Mouse (Mus musculus) bone marrow, adult 2 months (tissue): ENCODE data around the gene Acbd4. TPM values are rescaled to one million over a fixed set of nuclear protein-coding genes. Genes with fewer than 3 reads are reported as not detected.

Source experiments
- H3K27ac ChIP-seq: fragments of 200-500 bp; 2 replicates; pipeline ENCODE4 v1.5.1; 2012; ENCODE audit warnings: low read depth, mild to moderate bottlenecking, control low read depth, inconsistent platforms, low read length; ENCODE audit not compliant: control insufficient read depth, poor library complexity, insufficient read depth
- H3K4me1 ChIP-seq: fragments of 200-500 bp; 2 replicates; pipeline ENCODE4 v1.6.1; 2011; ENCODE audit warnings: low read length; ENCODE audit not compliant: control insufficient read depth, insufficient read depth
- H3K4me3 ChIP-seq: fragments of 200-500 bp; replicated peaks from 2 replicates; pipeline ENCODE3; 2011; ENCODE audit warnings: mild to moderate bottlenecking, low read depth, low read length, control low read depth; ENCODE audit not compliant: control insufficient read depth
- CTCF ChIP-seq: fragments of 200-500 bp; IDR thresholded peaks from 2 replicates; pipeline ENCODE4 v1.5.1; 2011; ENCODE audit warnings: low read length, control low read depth; ENCODE audit not compliant: control insufficient read depth, insufficient read depth
- POLR2A ChIP-seq: fragments of 200-500 bp; IDR thresholded peaks from 2 replicates; pipeline ENCODE4 v1.6.1; 2011; ENCODE audit warnings: low read depth, mild to moderate bottlenecking, control low read depth, low read length, borderline replicate concordance; ENCODE audit not compliant: control insufficient read depth
- WGBS: fragments of 180-500 bp; shearing (Covaris S2); methylation state at CpG from one replicate; pipeline ENCODE4 v1.1.7; 2018; 5-methylcytosine and 5-hydroxymethylcytosine counted together
- polyA plus RNA-seq: library from polyadenylated mRNA; stranded (reverse); fragments of >200 nt; gene quantifications from 2 replicates; pipeline ENCODE4 v1.2.4, GENCODE M21; 2011; ENCODE audit warnings: low replicate concordance; ENCODE audit not compliant: missing spikeins, insufficient read depth, insufficient read length

The Acbd4 gene
- polyA plus RNA-seq, 1 experiment = 34.1 TPM

DNA sequence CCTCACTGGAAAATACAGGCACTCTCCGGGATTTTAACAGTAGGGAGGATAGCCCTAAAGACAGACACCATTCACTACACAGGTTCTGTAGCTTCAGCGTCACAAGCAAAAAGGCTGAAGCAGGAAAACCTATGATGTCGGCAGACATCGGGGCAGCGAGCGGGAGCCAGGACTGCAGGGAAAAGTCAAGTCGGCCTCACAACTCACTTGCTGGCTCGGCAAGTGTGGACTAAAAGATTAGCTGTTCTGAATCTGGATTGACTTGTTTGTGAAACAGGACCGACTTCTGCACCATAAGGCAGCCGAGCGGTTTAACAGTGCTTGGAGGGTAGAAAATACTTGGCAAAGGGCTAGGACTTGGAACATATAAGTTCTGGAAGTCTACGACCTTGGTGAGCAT, 11.5 kb downstream of the Acbd4 start:
- TF ChIP-seq POLR2A = no peak
- TF ChIP-seq CTCF = no peak
- Histone ChIP-seq H3K4me3 (no peak overlapping the region), H3K27ac (no peak overlapping the region), H3K4me1 (no peaks in the 10 kb centered on the region; the same call in 1 of the 2 replicates)
- WGBS = 85% methylated on average over 12 of the region's 12 CpGs

DNA sequence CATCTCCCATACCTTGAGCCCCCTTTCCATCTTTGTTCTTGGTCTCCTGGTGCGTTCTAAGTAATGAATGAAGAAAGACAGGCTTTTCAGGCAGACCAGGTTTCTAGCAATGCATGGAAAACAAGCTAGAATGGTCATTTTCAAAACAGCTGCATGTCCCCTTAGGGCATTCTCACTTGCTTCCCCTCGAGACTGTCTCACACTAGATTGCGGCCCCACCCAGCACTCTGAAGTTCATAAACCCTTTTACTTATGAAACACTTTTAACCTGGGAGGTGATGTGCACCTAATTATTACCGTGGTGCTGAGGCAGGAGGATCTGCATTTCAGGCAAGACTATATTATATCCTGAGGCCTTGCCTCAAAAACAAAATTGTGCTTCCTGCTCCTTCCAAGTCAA, 12.3 kb downstream of the Acbd4 start:
- no peaks in the 10 kb centered on the region; the same call in 1 of the 2 replicates for H3K4me1 ChIP-seq
- 81% methylated on average over 4 of the region's 4 CpGs for WGBS
- no peak overlapping the region for H3K4me3 ChIP-seq
- TF ChIP-seq CTCF (no peak), POLR2A (no peak)
- H3K27ac ChIP-seq = no peak overlapping the region

DNA sequence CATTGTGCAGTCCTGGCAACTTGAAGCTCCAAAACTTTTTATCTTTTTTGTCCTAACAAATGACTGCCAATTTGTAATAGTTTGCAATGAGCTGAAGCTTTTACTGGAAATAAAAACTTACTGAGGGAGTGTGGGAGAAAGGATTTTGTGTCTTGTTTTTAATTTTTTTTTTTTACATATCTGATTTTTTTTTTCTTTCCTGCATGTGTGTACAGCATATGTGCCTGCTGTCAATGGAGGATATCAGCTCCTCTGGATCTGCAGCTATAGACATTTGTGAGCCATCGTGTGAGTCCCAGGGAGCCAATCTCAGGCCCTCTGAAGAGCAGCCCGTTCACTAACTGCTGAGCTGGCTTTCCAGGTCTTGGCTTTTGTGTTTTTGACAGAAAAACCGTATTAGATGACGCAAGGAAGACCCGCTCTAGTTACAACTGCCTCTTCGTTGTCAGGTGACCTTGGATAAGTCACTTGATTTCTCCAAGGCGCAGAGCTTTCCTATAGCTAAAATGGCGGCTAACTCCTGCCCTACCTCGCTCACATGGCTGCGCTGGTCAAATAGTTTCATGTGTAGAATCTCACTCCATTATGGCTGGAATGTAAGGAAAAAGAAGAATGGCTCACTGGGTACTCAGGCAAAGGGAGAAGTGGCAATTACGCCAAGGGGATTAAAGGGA, 12.9 kb downstream of the Acbd4 start:
- WGBS = 80% methylated on average over 11 of the region's 11 CpGs
- H3K4me3 ChIP-seq = peak overlapping the region; percentile 74
- H3K27ac ChIP-seq = peak overlapping the region; percentile 94
- no peaks in the 10 kb centered on the region; the same call in 1 of the 2 replicates for H3K4me1 ChIP-seq
- TF ChIP-seq CTCF = no peak
- TF ChIP-seq POLR2A = no peak

DNA sequence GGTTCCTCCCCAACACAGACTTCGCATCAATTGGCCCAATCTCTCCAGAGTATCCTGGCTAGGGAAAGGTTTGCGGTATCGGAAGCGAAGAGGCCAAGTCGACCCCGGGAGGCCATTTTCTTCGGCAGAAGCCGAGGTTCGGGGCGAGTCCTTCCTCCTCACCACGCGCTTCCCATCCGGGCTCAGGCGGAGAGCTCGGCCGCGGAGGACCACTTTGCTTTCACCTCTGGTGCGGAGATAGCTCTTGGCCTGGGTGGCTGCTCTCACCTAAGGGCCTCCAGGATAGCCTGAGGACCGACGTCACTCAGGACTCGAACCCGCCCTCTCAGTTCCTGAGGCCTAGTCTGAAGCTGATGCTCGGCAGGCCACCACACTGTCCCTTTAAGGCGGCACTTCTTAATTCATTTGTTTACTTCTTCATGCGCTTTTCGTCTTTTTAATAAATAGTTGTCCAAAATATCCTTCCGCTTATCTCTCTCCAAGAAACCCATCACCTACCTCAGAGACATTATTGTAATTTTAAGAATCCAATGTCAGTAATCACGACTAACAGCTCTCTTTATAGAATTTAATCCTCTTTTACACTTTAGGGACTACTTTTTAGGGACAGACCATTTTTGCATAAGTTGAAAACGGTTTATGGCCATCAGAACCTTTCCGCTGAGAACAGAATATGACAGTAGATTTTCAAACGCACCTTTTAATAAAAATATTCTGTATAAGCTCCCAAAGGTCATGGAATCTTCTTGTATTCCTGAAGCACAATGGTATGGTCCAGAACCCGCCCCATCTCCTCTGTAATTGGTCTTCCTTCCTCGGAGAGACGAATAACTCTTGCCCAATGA, 13.9 kb downstream of the Acbd4 start:
- under 1% methylated on average over 34 of the region's 34 CpGs for WGBS
- H3K4me3 ChIP-seq = peak overlapping the region; percentile 74

DNA sequence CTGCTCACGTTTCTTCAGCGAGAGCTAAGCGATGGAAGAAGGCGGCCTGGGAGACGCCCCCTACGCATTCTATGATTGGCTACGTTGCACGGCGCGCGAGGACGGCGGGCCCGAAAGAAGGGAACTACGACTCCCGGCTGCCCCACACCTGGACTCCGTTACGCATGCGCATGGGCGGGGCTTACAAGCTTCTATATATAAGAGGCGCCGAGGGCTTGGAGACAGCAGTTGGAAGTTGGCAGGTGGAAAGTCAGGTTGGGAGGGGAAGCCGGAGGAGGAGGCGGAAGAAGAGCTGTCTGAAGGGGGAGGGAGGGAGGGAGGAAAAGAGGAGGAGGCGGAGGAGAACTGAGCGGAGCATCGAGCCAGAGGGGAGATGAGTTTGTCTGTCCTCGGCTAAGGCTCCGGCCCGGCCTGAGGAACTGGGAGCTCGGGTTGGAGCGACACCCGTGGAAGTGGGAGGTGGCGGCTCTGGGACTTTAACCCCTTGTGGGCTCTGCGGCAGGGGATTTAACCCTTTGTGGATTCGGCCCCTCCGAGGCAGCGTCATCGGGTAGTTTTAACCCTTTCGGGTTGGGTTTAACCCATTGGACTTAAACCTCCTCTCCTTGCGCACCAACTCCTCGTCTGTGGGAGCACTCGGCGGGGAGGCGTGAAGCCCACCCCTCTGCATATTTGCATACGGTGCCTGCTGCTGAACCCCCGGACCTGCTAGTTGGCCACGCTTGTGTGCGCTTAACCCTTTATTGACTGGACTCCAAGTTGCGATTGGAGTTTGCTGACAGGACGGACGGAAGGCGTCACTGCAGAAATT, 14.7 kb downstream of the Acbd4 start, which contains the start of gene Hexim1:
Gene Hexim1 (plus strand): TSS at position 224 of the 811 bp plus-strand sequence.
- WGBS = under 1% methylated on average over 53 of the region's 53 CpGs
- Histone ChIP-seq H3K27ac (peak within 1 kb of the TSS; percentile 94), H3K4me1 (no peaks in the 10 kb centered on the region; the same call in 1 of the 2 replicates), H3K4me3 (peak within 1 kb of the TSS; percentile 90)
- peak; percentile 98 for TF ChIP-seq POLR2A
- TF ChIP-seq CTCF = no peak

More for the DNA sequence above, 13.9 kb downstream of the Acbd4 start:
- H3K27ac ChIP-seq = peak overlapping the region; percentile 94
- no peaks in the 10 kb centered on the region; the same call in 1 of the 2 replicates for H3K4me1 ChIP-seq
- TF ChIP-seq POLR2A (peak; percentile 85), CTCF (no peak)

DNA sequence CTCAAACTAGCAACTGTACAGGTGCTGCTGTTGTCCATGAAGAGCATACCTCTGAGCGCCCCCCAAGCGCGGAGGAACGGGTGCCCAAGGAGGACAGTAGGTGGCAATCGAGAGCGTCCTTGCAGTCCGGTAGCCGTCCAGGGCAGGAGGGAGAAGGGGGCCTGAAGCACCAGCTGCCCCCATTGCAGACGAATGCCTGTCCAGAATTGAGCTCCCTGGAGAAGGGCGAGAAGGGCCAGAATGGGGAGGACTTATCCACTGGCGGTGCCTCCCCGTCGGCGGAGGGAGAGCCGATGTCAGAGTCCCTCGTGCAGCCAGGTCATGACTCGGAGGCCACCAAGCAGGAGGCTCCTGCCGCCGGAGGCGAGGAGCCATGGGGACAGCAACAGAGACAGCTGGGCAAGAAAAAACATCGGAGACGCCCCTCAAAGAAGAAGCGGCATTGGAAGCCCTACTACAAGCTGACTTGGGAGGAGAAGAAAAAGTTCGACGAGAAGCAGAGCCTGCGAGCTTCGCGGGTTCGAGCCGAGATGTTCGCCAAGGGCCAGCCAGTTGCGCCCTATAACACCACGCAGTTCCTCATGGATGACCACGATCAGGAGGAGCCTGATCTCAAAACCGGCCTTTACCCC, 15.6 kb downstream of the Acbd4 start:
- WGBS = under 1% methylated on average over 35 of the region's 35 CpGs
- TF ChIP-seq POLR2A = peak; percentile 34; the same call in 1 of the 2 replicates
- peak; percentile 80 for TF ChIP-seq CTCF
- peak overlapping the region; percentile 90 for H3K4me3 ChIP-seq
- H3K27ac ChIP-seq = peak overlapping the region; percentile 91
- no peaks in the 10 kb centered on the region; the same call in 1 of the 2 replicates for H3K4me1 ChIP-seq

DNA sequence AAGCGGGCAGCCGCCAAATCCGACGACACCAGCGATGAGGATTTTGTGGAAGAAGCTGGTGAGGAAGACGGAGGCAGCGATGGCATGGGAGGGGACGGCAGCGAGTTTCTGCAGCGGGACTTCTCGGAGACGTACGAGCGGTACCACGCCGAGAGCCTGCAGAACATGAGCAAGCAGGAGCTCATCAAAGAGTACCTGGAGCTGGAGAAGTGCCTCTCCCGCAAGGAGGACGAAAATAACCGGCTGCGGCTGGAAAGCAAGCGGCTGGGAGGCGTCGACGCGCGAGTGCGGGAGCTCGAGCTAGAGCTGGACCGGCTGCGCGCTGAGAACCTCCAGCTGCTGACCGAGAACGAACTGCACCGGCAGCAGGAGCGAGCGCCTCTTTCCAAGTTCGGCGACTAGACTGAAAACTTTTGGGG, 16.1 kb downstream of the Acbd4 start:
- Histone ChIP-seq H3K27ac (peak overlapping the region; percentile 42; the same call in 1 of the 2 replicates), H3K4me3 (peak overlapping the region; percentile 90), H3K4me1 (no peaks in the 10 kb centered on the region; the same call in 1 of the 2 replicates)
- 1% methylated on average over 38 of the region's 38 CpGs for WGBS
- no peak for TF ChIP-seq POLR2A
- TF ChIP-seq CTCF = no peak
